Mouse (Mus musculus): ENCODE measurements around the gene Zg16.

DNA sequence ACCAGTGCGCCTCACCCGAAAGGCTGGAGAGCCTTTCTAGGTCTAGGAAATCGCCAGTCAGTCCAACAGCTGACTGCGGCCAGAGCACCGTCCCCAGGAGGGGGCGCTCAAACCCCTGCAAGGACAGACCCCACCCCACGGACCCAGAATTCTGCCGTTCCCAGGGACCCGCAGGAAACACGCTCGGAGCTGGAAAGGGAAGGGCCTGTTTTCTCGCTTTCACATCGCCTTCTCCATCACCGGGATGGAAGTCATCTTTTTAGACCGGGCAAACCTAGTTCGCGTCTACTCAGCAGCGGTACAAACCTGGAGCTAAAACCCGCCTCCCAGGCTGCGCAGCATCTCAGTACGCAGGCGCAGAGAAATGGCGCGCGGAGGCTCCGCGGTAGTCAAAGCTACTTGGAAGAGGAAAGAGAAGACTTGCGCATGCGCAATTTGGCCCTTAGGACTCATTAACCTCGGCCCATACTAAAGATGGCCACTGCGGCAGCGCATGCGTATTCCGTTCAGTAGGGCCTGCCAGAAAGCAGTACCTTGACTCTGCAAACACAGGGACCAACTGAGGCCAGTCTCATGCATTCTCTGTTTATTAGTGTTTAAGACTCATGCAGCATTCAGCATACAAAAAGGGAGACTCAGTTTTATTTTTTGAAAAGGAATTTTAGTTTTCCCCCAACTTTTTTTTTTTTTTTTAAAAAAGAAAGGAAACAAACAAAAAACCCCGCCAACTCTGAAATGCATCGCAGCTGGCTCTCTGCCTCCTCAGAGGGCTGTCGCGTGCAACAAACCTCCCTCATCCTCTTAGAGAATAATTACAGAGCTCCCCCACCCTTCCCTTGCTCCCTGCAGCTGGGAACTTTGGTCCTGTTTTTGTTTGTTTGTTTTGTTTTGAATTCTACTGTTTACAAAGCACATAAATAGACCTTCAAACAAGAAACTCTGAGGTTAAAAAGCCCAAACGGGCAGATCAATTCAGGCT, 69.9 kb downstream of the Zg16 start, which contains the start of gene Pagr1a:
- peak; percentile 66 for TF ChIP-seq CTCF (IDR thresholded peaks at IDR 0.05; ENCODE audit: low read depth)
- no peak for TF ChIP-seq EP300 (IDR thresholded peaks at IDR 0.05; ENCODE audit: low read depth)

All from heart, postnatal 0 days (tissue).